Mouse (Mus musculus) embryonic facial prominence, embryonic 12.5 days (tissue): ENCODE data around the gene Ly6g. TPM values are rescaled to one million over a fixed set of nuclear protein-coding genes. Genes with fewer than 3 reads are reported as not detected.
"Not testable (repeated sequence)": the region's sequence is repeated elsewhere in the genome, so short reads cannot be mapped to it uniquely, and the experiment has no call there.

Source experiments
- ATAC-seq: fragments of 200-750 bp; cut with Nextera tagmentation; 2 replicates; pipeline ENCODE4 v1.8.0; 2017; ENCODE audit not compliant: insufficient number of reproducible peaks, insufficient read depth, low FRiP score, low TSS enrichment
- H3K27ac ChIP-seq: fragments of 300-500 bp; sonication (generic); 2 replicates; pipeline ENCODE4 v1.5.1; 2016; ENCODE audit warnings: mild to moderate bottlenecking
- H3K27me3 ChIP-seq: fragments of 300-500 bp; sonication (generic); 2 replicates; pipeline ENCODE4 v1.6.1; 2016; ENCODE audit warnings: mild to moderate bottlenecking, moderate library complexity
- H3K36me3 ChIP-seq: fragments of 300-500 bp; sonication (generic); 2 replicates; pipeline ENCODE4 v1.6.1; 2016; ENCODE audit warnings: mild to moderate bottlenecking
- H3K4me1 ChIP-seq: fragments of 300-500 bp; sonication (generic); 2 replicates; pipeline ENCODE4 v1.6.1; 2016
- H3K4me2 ChIP-seq: fragments of 300-500 bp; sonication (generic); replicated peaks from 2 replicates; pipeline ENCODE4 v1.6.1; 2016; ENCODE audit warnings: mild to moderate bottlenecking, moderate library complexity
- H3K4me3 ChIP-seq: fragments of 300-500 bp; sonication (generic); 2 replicates; pipeline ENCODE4 v1.5.1; 2016; ENCODE audit warnings: mild to moderate bottlenecking
- H3K9ac ChIP-seq: fragments of 300-500 bp; sonication (generic); 2 replicates; pipeline ENCODE4 v1.6.1; 2016; ENCODE audit warnings: mild to moderate bottlenecking, moderate library complexity
- H3K9me3 ChIP-seq: fragments of 300-500 bp; sonication (generic); 2 replicates; pipeline ENCODE4 v1.6.1; 2016; ENCODE audit warnings: mild to moderate bottlenecking, moderate library complexity
- WGBS: fragments of 180-500 bp; shearing (Covaris S2); methylation state at CpG from one replicate; pipeline ENCODE4 v1.1.7; 2016; 5-methylcytosine and 5-hydroxymethylcytosine counted together
- polyA plus RNA-seq: library from polyadenylated mRNA; unstranded; fragments of >200 nt; fragmentation: Nextera tagmentation; extraction: Ambion mirVana; gene quantifications from 2 replicates; pipeline ENCODE4 v1.2.1, GENCODE M21; 2016

Gene Ly6g
- polyA plus RNA-seq = not detected in 2 replicates

- WGBS = 90% methylated on average over 1 of the region's 1 CpGs
- Histone ChIP-seq H3K27me3 (no peaks in the 10 kb centered on the region), H3K4me1 (no peaks in the 10 kb centered on the region), H3K4me2 (no peak within 1 kb of the TSS), H3K36me3 (no peaks in the 10 kb centered on the region), H3K27ac (no peak within 1 kb of the TSS), H3K9me3 (no peaks in the 10 kb centered on the region), H3K9ac (no peak within 1 kb of the TSS), H3K4me3 (no peak within 1 kb of the TSS)
- ATAC-seq = no peak
These were observed at the start of gene Ly6g for GRCm38 (mm10) chr15:75154940-75155339. TSS of gene Ly6g (plus strand) at chr15:75155240.

- not testable (repeated sequence) for ATAC-seq, H3K27me3 ChIP-seq
- 76% methylated on average over 3 of the region's 5 CpGs for WGBS
These were observed 44.6 kb upstream of the Ly6g start for GRCm38 (mm10) chr15:75110424-75110823.

DNA sequence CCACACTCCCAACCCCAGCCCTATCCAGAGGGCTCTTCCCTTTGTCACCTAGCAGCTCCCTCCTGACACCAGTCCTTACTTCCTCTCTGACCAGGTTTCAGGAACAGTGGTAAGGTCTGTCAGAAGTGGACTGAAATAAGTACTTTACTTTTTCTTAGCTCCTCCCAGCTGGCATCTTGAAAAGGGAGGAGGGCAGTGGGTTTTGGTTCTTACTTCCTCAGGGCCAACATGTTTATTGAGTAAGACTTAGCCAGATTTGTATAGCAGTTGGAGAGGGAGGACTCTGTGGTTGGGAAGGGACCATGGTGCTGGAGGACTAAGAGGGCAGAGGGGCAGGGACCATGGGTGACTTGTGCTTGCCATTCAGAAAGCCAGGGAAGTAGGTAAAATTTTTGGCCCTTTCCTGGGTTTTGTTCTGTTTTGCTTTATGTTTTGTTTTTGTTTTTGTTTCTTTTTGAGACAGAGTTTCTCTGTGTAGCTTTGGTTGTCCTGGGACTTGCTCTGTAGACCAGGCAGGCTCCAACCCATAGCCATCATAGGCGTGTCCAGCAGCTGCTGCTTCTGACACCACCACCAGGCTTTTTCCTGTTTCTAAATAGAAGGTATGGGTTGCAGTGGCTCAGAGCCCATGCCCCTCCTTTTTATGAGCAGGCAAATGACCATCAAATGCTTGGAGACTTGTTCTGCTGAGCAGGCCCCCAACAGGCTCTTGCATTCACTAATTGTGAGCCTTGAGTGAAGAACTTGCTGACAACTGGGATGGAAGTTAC is 43.0 kb upstream of the Ly6g start, which contains the start of gene Ly6c2:
Gene Ly6c2, minus strand, starts transcription at position 110 of the 770 bp plus-strand sequence.
- H3K27me3 ChIP-seq, H3K9me3 ChIP-seq, H3K4me3 ChIP-seq, H3K4me1 ChIP-seq, H3K36me3 ChIP-seq, H3K9ac ChIP-seq, H3K4me2 ChIP-seq, ATAC-seq, H3K27ac ChIP-seq: not testable (repeated sequence)
- 67% methylated on average over 1 of the region's 1 CpGs for WGBS

More at GRCm38 (mm10) chr15:75110424-75110823, 44.6 kb upstream of the Ly6g start:
- not testable (repeated sequence) for H3K36me3 ChIP-seq, H3K9me3 ChIP-seq, H3K4me2 ChIP-seq, H3K4me1 ChIP-seq, H3K27ac ChIP-seq, H3K4me3 ChIP-seq, H3K9ac ChIP-seq

GRCm38 (mm10) chr15:75116525-75116924 is 38.5 kb upstream of the Ly6g start:
- Histone ChIP-seq H3K9ac (no peak overlapping the region), H3K4me2 (no peak overlapping the region), H3K27me3 (no peaks in the 10 kb centered on the region), H3K27ac (no peak overlapping the region), H3K9me3 (no peaks in the 10 kb centered on the region), H3K4me3 (no peak overlapping the region), H3K36me3 (no peaks in the 10 kb centered on the region), H3K4me1 (no peaks in the 10 kb centered on the region)
- 86% methylated on average over 2 of the region's 2 CpGs for whole genome bisulfite sequencing
- no peak for ATAC-seq

DNA sequence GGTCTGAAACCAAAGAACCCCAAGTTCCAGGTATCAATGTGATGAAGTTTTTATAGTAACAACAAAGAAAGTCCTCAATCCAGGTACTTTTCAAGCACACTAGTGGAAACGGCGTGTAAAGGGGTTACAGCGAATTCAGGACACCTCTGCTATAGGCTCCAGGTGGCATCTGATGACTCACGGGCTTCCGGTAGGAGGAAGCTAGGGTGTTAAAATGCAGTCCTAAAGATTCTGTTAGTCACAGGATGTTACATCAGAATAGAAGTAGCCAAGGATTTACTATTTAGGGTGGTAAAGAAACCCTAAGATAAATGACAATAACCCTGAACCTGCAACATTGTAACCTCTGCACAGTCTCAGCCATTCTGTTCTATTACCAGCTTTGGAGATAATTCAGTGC is 37.6 kb upstream of the Ly6g start:
- H3K27ac ChIP-seq, H3K4me1 ChIP-seq, ATAC-seq, H3K4me2 ChIP-seq, H3K9ac ChIP-seq, H3K36me3 ChIP-seq, H3K27me3 ChIP-seq, H3K4me3 ChIP-seq, H3K9me3 ChIP-seq: not testable (repeated sequence)
- WGBS = 91% methylated on average over 5 of the region's 5 CpGs

GRCm38 (mm10) chr15:75118742-75119141 is 36.3 kb upstream of the Ly6g start:
- H3K9ac ChIP-seq, ATAC-seq, H3K36me3 ChIP-seq, H3K4me1 ChIP-seq, H3K27me3 ChIP-seq, H3K4me2 ChIP-seq, H3K4me3 ChIP-seq, H3K9me3 ChIP-seq, H3K27ac ChIP-seq: not testable (repeated sequence)
- WGBS = 21% methylated on average over 5 of the region's 7 CpGs

- Histone ChIP-seq H3K4me2 (no peak overlapping the region), H3K4me1 (no peaks in the 10 kb centered on the region), H3K4me3 (no peak overlapping the region), H3K27me3 (no peaks in the 10 kb centered on the region), H3K9ac (no peak overlapping the region), H3K9me3 (no peaks in the 10 kb centered on the region), H3K27ac (no peak overlapping the region), H3K36me3 (no peaks in the 10 kb centered on the region)
- 28% methylated on average over 2 of the region's 2 CpGs for WGBS
- ATAC-seq = no peak
These were observed 35.0 kb upstream of the Ly6g start for GRCm38 (mm10) chr15:75120066-75120465.

GRCm38 (mm10) chr15:75132346-75132745 is 22.7 kb upstream of the Ly6g start:
- not testable (repeated sequence) for H3K9me3 ChIP-seq, H3K4me1 ChIP-seq, H3K27ac ChIP-seq, H3K4me2 ChIP-seq, ATAC-seq, H3K4me3 ChIP-seq, H3K36me3 ChIP-seq, H3K9ac ChIP-seq, H3K27me3 ChIP-seq
- 93% methylated on average over 2 of the region's 2 CpGs for WGBS

GRCm38 (mm10) chr15:75135090-75135783 is 19.8 kb upstream of the Ly6g start:
- not testable (repeated sequence) for H3K4me2 ChIP-seq, H3K9ac ChIP-seq

DNA sequence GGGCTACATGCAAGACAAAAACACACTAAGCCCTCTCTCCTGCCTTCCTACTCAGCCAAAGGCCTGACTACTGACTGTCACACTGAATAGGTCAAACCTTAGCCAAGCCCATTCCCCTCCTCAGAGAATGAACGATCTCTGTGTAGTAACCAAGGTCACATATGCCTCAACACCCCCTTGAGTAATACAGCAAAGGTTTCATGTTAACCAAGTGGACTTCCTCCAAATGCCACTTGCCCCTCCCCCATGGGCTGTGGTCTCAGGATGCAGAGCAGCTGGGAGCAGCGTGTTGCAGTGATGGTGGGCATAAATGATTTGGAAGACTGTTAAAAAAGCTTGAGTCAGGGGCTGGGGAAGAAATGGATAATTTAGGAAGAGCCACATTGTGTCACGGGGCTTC is 17.3 kb upstream of the Ly6g start:
- H3K4me2 ChIP-seq, H3K9ac ChIP-seq, H3K27me3 ChIP-seq, H3K36me3 ChIP-seq, H3K4me1 ChIP-seq, H3K27ac ChIP-seq, H3K9me3 ChIP-seq, H3K4me3 ChIP-seq, ATAC-seq: not testable (repeated sequence)
- 71% methylated on average over 3 of the region's 3 CpGs for WGBS

More at GRCm38 (mm10) chr15:75135090-75135783, 19.8 kb upstream of the Ly6g start:
- H3K9me3 ChIP-seq, H3K36me3 ChIP-seq, ATAC-seq, H3K27ac ChIP-seq, H3K4me3 ChIP-seq, H3K4me1 ChIP-seq, H3K27me3 ChIP-seq: not testable (repeated sequence)
- 82% methylated on average over 1 of the region's 2 CpGs for WGBS

- not testable (repeated sequence) for H3K36me3 ChIP-seq, H3K4me3 ChIP-seq, H3K4me1 ChIP-seq, H3K27me3 ChIP-seq, H3K9ac ChIP-seq, ATAC-seq, H3K27ac ChIP-seq, H3K9me3 ChIP-seq, H3K4me2 ChIP-seq
- 44% methylated on average over 6 of the region's 6 CpGs for WGBS
These were observed 13.2 kb upstream of the Ly6g start for GRCm38 (mm10) chr15:75141812-75142360.

DNA sequence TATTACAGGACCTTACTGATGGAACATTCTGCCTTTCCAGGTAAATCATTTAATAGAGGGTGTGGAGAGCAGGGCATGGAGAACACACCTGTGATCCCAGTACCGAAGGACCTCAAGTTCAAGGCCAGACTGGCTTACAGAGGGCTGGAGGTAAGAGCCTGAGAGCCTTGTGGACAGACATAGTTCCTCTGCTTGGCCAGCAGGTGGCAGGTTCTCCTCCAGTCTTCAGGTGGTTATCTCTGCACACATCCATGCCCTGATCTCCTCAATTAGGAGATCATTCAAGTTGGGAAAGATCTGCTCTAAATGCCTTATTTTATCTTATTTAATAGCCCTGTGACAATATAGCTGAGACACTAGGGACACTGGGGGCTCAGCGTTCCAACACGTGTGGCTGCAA is 11.3 kb upstream of the Ly6g start:
- ATAC-seq = no peak
- H3K27me3 ChIP-seq = no peaks in the 10 kb centered on the region
- no peaks in the 10 kb centered on the region for H3K4me1 ChIP-seq
- WGBS = 64% methylated on average over 3 of the region's 3 CpGs
- H3K4me2 ChIP-seq = no peak overlapping the region
- no peaks in the 10 kb centered on the region for H3K36me3 ChIP-seq
- H3K4me3 ChIP-seq = no peak overlapping the region
- H3K9me3 ChIP-seq = no peaks in the 10 kb centered on the region
- H3K27ac ChIP-seq = no peak overlapping the region
- no peak overlapping the region for H3K9ac ChIP-seq
